Mouse (Mus musculus): ENCODE results near the gene Adra2b. TPM values are rescaled to one million over a fixed set of nuclear protein-coding genes. Genes with fewer than 3 reads are reported as not detected.

Adra2b gene
- polyA plus RNA-seq (2012; rRNA removed) = 1.6 and 2.5 TPM in 2 replicates

DNA sequence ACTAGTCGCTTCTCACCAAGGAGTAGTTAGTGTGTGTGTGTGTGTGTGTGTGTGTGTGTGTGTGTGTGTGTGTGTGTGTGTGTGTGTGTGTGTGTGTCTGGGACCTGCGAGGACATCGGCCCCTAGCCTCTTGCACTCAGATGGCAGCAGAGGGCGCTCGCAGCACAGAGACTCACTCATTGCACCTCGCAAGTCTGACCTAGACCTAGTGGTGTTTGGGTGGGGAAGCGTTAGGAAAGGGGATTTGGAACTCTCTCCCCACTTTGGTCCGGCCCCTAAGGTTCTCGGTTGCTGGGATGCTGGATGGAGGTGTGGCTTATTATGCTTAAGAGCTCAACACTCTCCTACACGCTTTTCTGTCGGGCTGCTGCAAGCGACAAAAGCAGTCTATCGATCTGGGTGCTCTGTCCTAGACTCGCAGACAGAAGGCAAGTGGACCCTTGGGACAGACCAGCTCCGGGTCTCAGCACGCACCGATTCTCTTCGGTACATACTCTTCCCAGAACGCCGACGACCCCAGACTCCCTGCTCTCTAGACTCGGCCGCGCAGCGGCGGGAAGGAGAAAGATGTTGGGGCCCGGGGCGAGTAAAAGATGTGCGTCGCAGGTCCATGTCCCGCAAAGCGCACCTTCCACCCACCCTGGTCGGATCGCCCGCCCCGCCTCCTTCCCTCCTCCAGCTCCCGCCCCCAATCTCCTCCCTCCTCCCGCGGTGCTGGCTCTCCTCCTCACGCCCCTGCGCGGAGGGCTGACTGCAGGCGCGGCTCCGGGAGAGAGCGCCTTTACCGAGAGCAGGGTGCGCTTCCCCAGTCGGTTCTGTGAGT, at the start of gene Adra2b:
TSS of gene Adra2b (plus strand) at position 750 of the 823 bp plus-strand sequence.

DNA sequence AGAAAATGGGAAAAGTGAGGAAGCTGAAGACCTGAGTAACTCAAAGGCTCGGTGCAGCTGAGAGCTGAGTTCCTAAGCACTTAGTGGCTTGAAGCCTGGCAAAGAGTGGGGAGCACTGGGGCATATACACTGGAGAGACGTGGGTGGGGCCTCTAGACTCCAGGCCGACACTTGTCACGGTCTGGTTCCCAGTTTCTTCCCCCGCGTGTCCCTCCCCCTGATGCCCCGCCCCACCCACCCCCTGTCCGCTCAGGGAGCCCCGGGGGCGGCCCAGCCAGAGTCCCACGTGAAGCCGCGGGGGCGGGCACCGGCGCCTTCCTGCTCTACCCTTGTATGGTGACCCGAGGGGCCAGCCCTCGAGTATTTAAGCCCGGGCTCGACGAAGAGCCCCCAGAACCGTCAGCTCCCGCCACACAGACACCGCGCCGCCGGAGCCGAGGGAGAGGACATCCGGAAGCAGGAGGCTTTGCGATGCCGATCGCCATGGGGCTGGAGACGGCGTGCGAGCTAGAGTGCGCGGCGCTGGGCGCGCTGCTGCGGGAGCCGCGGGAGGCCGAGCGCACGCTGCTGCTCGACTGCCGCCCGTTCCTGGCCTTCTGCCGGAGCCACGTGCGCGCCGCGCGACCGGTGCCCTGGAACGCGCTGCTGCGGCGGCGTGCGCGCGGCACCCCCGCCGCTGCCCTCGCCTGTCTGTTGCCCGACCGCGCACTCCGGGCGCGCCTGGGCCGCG, 27.1 kb upstream of the Adra2b start, which contains the start of gene Dusp2:
TSS of gene Dusp2 (plus strand) at position 393 of the 730 bp plus-strand sequence.

DNA sequence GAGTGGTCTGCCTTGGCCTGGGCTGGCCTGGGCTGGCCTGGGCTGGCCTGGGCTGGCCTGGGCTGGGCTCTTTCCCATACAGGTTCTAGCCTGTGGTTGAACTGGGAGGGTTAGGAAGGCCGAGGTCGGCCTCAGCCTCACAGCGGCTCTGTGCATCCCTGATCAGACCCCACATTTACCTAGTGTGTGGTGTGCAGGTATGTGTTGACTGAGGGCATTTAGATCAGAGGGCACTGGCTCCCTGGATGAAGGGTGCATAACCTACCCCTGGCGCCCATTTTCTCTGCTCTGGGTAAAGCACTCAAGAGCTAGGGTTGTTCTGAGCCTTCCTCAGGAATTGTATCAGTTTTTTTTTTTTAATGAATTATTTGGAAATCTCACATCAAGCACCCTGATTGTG, 24.6 kb upstream of the Adra2b start, which contains the start of gene Astl:
TSS of gene Astl (plus strand) at position 224 of the 400 bp plus-strand sequence.

Other genes with a start within 250 kb of the Adra2b start
- gene Ncaph, start 229.3 kb upstream of the Adra2b start, polyA plus RNA-seq (2012; rRNA removed) = 72.3 and 76.4 TPM in 2 replicates
- 8.0 TPM in 2 replicates for gene Itpripl1, start 219.8 kb upstream of the Adra2b start, polyA plus RNA-seq (2012; rRNA removed)
- 3.0 and 3.4 TPM in 2 replicates for gene 1810024B03Rik, start 154.9 kb upstream of the Adra2b start, polyA plus RNA-seq (2012; rRNA removed)
- gene Snrnp200, start 154.8 kb upstream of the Adra2b start, polyA plus RNA-seq (2012; rRNA removed) = 103 and 129 TPM in 2 replicates
- gene Ciao1, start 115.4 kb upstream of the Adra2b start, polyA plus RNA-seq (2012; rRNA removed) = 65.2 and 92.8 TPM in 2 replicates
- 21.7 and 32.5 TPM in 2 replicates for gene Tmem127, start 115.3 kb upstream of the Adra2b start, polyA plus RNA-seq (2012; rRNA removed)
- 73.8 and 107 TPM in 2 replicates for gene Stard7, start 93.0 kb upstream of the Adra2b start, polyA plus RNA-seq (2012; rRNA removed)
- gene Dusp2, start 27.0 kb upstream of the Adra2b start, polyA plus RNA-seq (2012; rRNA removed) = 3.9 and 4.0 TPM in 2 replicates
- not detected in 2 replicates for gene Astl, start 24.6 kb upstream of the Adra2b start, polyA plus RNA-seq (2012; rRNA removed)
- gene Gpat2, start 62.0 kb downstream of the Adra2b start, polyA plus RNA-seq (2012; rRNA removed) = 0.16 and 0.27 TPM in 2 replicates
- 19.9 and 31.3 TPM in 2 replicates for gene Fahd2a, start 81.4 kb downstream of the Adra2b start, polyA plus RNA-seq (2012; rRNA removed)
- gene Kcnip3, start 158.9 kb downstream of the Adra2b start, polyA plus RNA-seq (2012; rRNA removed) = 3.6 TPM in 2 replicates
- gene Prom2, start 178.3 kb downstream of the Adra2b start, polyA plus RNA-seq (2012; rRNA removed) = 0.37 and 0.80 TPM in 2 replicates
- gene Zfp661, start 223.9 kb downstream of the Adra2b start, polyA plus RNA-seq (2012; rRNA removed) = 10.0 TPM in 2 replicates
- gene Mrps5, start 224.0 kb downstream of the Adra2b start, polyA plus RNA-seq (2012; rRNA removed) = 97.0 and 105 TPM in 2 replicates

Data from central nervous system, embryonic 11.5 days (tissue).